Mouse (Mus musculus): ENCODE results near the gene Pabpc1l. TPM values are rescaled to one million over a fixed set of nuclear protein-coding genes. Genes with fewer than 3 reads are reported as not detected.
"Not testable (repeated sequence)": the region's sequence is repeated elsewhere in the genome, so short reads cannot be mapped to it uniquely, and the experiment has no call there.

The Pabpc1l gene
- polyA plus RNA-seq, 1 experiment from 2014 or later: 2.8 TPM

DNA sequence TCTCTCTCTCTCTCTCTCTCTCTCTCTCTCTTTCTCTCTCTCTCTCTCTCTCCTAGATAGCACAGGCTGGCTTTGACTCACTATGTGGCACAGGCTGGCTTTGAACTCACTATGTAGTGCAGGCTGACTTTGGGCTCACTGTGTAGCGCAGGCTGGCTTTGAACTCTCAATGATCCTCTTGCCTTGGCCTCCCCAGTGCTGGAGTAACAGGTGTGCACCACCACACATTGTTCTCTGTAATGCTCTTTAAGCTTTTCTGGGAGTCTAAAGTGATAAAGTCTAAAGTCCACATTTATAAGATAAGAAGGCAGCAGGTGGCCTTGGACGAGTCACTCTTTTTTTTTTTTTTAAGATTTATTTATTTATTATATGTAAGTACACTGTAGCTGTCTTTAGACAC, 16.3 kb downstream of the Pabpc1l start:
- DNase-seq (ENCODE audit: low spot score): no peak
- Histone ChIP-seq H3K4me2 (ENCODE audit: low read depth, severe bottlenecking) (no peak overlapping the region), H3K27ac (replicated peaks; ENCODE audit: low read depth, low read length) (no peak overlapping the region), H3K4me3 (ENCODE audit: low read depth, low read length) (no peak overlapping the region), H3K9ac (ENCODE audit: low read length) (no peak overlapping the region), H3K4me1 (ENCODE audit: control insufficient read depth, insufficient read depth, low read length) (no peaks in the 10 kb centered on the region), H3K27me3 (ENCODE audit: control insufficient read depth, insufficient read depth, low read length) (no peaks in the 10 kb centered on the region), H3K36me3 (ENCODE audit: control insufficient read depth, insufficient read depth, low read length) (no peaks in the 10 kb centered on the region), H3K9me3 (ENCODE audit: control insufficient read depth, low read length) (no peaks in the 10 kb centered on the region)
- WGBS: 83% methylated on average over 2 of the region's 2 CpGs
- no peak for ATAC-seq (ENCODE audit: insufficient number of reproducible peaks, low FRiP score, low TSS enrichment, low read depth)

DNA sequence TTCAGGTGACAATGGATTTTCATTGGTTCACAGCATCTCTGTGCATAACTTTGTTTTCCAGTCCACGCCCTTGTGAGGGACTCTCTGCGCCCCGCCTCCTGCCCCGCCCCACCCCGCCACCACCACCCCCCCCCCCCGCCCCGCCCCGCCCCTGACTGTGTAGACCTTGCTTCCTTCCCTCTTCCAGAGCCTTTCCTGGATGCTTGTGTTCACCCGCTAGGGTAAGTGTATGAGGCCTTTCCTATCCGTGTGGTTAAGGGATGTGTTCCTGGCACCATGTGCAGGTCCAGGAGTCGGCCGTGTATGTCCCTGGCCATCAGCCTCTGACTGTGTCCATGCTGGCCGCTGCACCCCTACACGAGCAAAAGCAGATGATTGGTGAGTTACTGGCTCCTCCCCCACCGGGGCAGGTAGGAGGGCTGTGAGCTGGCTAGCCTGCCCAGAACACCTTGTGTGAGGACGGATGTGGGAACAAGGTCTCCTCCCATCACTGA, 22.0 kb downstream of the Pabpc1l start:
- H3K27ac ChIP-seq (replicated peaks; ENCODE audit: low read depth, low read length): no peak overlapping the region
- ATAC-seq (ENCODE audit: insufficient number of reproducible peaks, low FRiP score, low TSS enrichment, low read depth) (peak; percentile 44; the same call in 1 of the 2 replicates), DNase-seq (ENCODE audit: low spot score) (peak; percentile 57)
- H3K4me2 ChIP-seq (ENCODE audit: low read depth, severe bottlenecking): peak overlapping the region; percentile 47
- no peak overlapping the region; the same call in 1 of the 2 replicates for H3K9ac ChIP-seq (ENCODE audit: low read length)
- H3K4me3 ChIP-seq (ENCODE audit: low read depth, low read length): peak overlapping the region; percentile 15; the same call in 1 of the 2 replicates
- 4% methylated on average over 11 of the region's 16 CpGs for WGBS
- H3K9me3 ChIP-seq (ENCODE audit: control insufficient read depth, low read length): no peaks in the 10 kb centered on the region
- H3K27me3 ChIP-seq (ENCODE audit: control insufficient read depth, insufficient read depth, low read length): no peaks in the 10 kb centered on the region
- H3K36me3 ChIP-seq (ENCODE audit: control insufficient read depth, insufficient read depth, low read length): no peaks in the 10 kb centered on the region; the same call in 1 of the 2 replicates
- no peaks in the 10 kb centered on the region for H3K4me1 ChIP-seq (ENCODE audit: control insufficient read depth, insufficient read depth, low read length)

DNA sequence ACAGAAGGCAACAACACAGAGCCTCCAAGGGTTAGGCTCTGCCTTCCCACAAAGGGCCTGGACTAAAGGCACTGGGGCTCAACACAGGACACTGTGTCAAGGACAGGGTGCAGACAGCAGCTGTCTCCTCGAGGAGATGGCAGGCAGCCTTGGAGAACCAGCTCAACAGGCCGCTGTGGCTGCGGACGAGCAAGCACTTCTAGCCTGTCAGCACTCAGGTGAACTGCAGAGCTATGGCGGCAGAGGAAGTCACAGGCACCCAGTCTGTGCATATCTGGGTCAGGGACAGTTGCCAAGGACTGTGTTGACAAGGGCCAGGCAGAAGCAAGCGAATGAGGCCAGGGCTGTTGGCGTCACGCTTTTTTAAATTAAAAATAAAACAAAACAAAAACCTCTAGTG, 28.5 kb downstream of the Pabpc1l start:
- H3K9me3 ChIP-seq (ENCODE audit: control insufficient read depth, low read length): no peaks in the 10 kb centered on the region
- H3K4me3 ChIP-seq (ENCODE audit: low read depth, low read length): no peak overlapping the region
- no peak for ATAC-seq (ENCODE audit: insufficient number of reproducible peaks, low FRiP score, low TSS enrichment, low read depth)
- H3K4me1 ChIP-seq (ENCODE audit: control insufficient read depth, insufficient read depth, low read length): no peaks in the 10 kb centered on the region
- no peaks in the 10 kb centered on the region for H3K27me3 ChIP-seq (ENCODE audit: control insufficient read depth, insufficient read depth, low read length)
- DNase-seq (ENCODE audit: low spot score): no peak
- peaks cover 11% of the 10 kb centered on the region; the same call in 1 of the 2 replicates for H3K36me3 ChIP-seq (ENCODE audit: control insufficient read depth, insufficient read depth, low read length)
- no peak overlapping the region for H3K27ac ChIP-seq (replicated peaks; ENCODE audit: low read depth, low read length)
- H3K4me2 ChIP-seq (ENCODE audit: low read depth, severe bottlenecking): no peak overlapping the region
- H3K9ac ChIP-seq (ENCODE audit: low read length): no peak overlapping the region
- 98% methylated on average over 8 of the region's 8 CpGs for WGBS

DNA sequence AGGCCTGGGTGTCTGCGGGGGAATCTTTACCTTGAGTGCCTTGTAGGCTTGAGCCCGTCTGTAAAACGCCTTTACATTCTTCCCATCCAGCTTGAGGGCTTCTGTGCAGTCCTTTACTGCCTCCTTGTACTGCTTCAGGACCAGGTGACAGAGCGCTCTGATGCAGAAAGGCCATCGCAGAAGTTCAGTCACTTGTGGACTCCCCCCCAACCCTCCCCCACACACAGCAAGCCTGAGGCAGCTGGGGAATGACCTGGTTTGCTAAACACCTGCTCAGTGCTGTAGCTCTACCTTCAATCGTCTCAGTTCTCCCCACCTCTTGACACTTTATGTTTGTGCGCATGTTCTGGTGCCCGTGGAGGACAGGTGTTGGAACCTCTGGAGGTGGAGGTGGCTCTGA, 29.4 kb downstream of the Pabpc1l start:
- no peaks in the 10 kb centered on the region for H3K4me1 ChIP-seq (ENCODE audit: control insufficient read depth, insufficient read depth, low read length)
- H3K27me3 ChIP-seq (ENCODE audit: control insufficient read depth, insufficient read depth, low read length): no peaks in the 10 kb centered on the region
- H3K4me3 ChIP-seq (ENCODE audit: low read depth, low read length): no peak overlapping the region
- H3K36me3 ChIP-seq (ENCODE audit: control insufficient read depth, insufficient read depth, low read length): peaks cover 12% of the 10 kb centered on the region; the same call in 1 of the 2 replicates
- H3K27ac ChIP-seq (replicated peaks; ENCODE audit: low read depth, low read length): no peak overlapping the region
- DNase-seq (ENCODE audit: low spot score): no peak
- H3K4me2 ChIP-seq (ENCODE audit: low read depth, severe bottlenecking): no peak overlapping the region; the same call in 1 of the 2 replicates
- WGBS: 93% methylated on average over 8 of the region's 8 CpGs
- ATAC-seq (ENCODE audit: insufficient number of reproducible peaks, low FRiP score, low TSS enrichment, low read depth): no peak
- no peaks in the 10 kb centered on the region for H3K9me3 ChIP-seq (ENCODE audit: control insufficient read depth, low read length)
- no peak overlapping the region for H3K9ac ChIP-seq (ENCODE audit: low read length)

DNA sequence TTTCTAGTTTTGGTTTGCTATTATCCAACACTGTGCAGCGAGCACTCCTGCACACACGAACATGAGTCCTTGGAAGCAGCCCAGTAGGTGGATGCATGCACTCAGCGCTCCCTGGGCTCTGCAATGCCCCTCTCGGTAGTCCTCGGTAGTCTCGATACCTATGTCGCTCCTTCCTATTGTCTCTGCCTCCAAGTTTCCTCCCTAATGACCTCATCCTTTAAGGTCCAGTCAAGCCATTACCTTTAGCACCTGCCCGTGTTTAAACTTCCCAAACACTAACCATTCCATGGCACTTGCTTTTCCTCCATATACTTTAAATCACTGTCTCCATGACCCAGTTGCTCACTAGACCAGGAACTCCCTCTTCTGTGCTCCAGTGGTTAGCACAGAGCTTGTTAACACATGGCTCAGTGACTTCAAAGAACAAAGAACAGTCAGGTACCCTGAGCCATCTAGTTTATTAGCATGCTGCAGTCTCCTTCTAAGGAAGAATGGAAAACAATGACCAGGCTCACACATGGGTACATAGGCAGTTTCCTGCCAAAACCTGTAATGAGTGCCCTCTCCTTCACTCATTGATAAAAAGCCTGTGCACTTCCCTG, 34.5 kb downstream of the Pabpc1l start:
- Histone ChIP-seq H3K36me3 (ENCODE audit: control insufficient read depth, insufficient read depth, low read length) (peaks cover 21% of the 10 kb centered on the region; the same call in 1 of the 2 replicates), H3K27ac (replicated peaks; ENCODE audit: low read depth, low read length) (no peak overlapping the region), H3K9ac (ENCODE audit: low read length) (no peak overlapping the region), H3K4me3 (ENCODE audit: low read depth, low read length) (no peak overlapping the region), H3K4me1 (ENCODE audit: control insufficient read depth, insufficient read depth, low read length) (no peaks in the 10 kb centered on the region), H3K27me3 (ENCODE audit: control insufficient read depth, insufficient read depth, low read length) (no peaks in the 10 kb centered on the region), H3K4me2 (ENCODE audit: low read depth, severe bottlenecking) (no peak overlapping the region), H3K9me3 (ENCODE audit: control insufficient read depth, low read length) (no peaks in the 10 kb centered on the region)
- DNase-seq (ENCODE audit: low spot score) (no peak), ATAC-seq (ENCODE audit: insufficient number of reproducible peaks, low FRiP score, low TSS enrichment, low read depth) (no peak)
- WGBS: 88% methylated on average over 8 of the region's 8 CpGs

DNA sequence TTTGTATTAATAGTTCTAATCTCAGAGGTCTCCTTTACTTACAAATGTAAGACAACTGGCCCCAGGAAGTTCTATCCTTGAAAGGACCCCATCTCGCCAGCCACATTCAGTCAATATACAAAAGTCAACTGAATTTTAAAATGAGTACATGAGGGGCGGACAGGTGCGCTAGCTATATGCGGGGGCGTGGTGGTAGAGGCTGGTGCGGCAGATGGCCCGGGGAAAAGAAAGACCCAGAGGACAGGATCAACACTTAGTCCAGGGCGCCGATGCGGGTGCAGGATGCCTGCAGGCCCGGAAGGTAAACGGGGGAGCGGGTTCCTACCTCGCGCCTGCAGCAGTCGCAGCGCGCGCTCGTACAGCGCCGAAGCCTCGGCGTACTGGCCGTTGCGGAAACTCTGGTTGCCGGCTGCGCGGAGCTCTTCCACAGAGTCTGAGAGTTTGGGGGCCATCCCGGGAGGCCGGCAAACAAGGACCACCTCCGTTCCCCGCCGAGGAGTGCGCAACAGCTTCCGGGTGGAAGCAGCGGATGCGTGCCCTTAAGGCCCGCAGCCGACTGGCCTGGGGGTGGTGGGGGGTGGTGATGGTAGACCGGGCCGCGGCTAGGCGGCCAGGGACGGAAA, 45.0 kb downstream of the Pabpc1l start, which contains the start of gene Stk4:
Stk4 (plus strand) TSS at position 181 of the 623 bp plus-strand sequence.
- peaks cover 2% of the 10 kb centered on the region; the same call in 1 of the 2 replicates for H3K36me3 ChIP-seq (ENCODE audit: control insufficient read depth, insufficient read depth, low read length)
- DNase-seq (ENCODE audit: low spot score): peak; percentile 59
- no peaks in the 10 kb centered on the region for H3K27me3 ChIP-seq (ENCODE audit: control insufficient read depth, insufficient read depth, low read length)
- no peak for ATAC-seq (ENCODE audit: insufficient number of reproducible peaks, low FRiP score, low TSS enrichment, low read depth)
- 0% methylated on average over 45 of the region's 45 CpGs for WGBS
- peak within 1 kb of the TSS; percentile 79 for H3K9ac ChIP-seq (ENCODE audit: low read length)
- H3K4me2 ChIP-seq (ENCODE audit: low read depth, severe bottlenecking): peak within 1 kb of the TSS; percentile 64
- H3K9me3 ChIP-seq (ENCODE audit: control insufficient read depth, low read length): no peaks in the 10 kb centered on the region
- H3K4me3 ChIP-seq (ENCODE audit: low read depth, low read length): peak within 1 kb of the TSS; percentile 97
- peaks cover 16% of the 10 kb centered on the region; the same call in 1 of the 2 replicates for H3K4me1 ChIP-seq (ENCODE audit: control insufficient read depth, insufficient read depth, low read length)
- peak within 1 kb of the TSS; percentile 61; the same call in 1 of the 2 replicates for H3K27ac ChIP-seq (replicated peaks; ENCODE audit: low read depth, low read length)

DNA sequence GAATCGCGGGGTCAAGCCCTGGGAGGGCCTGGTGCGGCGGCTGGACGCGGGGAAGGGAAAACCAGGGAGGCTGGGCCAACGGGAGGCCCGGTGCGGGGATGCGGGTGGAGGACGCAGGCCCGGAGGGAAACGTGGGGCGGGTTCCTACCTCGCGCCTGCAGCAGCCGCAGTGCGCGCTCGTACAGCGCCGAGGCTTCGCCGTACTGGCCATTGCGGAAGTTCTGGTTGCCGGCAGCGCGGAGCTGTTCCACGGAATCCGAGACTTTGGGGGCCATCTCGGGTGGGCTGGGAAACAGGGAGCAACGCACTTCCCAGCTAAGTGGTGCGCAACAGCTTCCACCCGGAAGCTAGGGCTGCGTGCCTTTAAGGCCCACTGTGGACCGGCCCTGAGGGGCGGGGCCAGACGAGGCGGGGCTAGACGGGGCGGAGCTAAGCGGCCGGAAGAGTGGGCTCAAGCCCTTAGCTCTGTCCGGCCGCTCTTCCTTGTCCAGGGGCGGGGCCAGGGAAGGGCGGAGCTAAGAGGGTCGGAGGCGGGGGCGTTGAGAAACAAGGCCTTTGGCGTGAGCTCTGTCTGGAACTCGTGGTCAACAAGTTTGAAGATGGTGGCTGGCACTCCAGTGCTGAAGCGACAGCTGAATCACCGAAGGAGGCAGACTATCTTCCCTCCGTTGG, 45.7 kb downstream of the Pabpc1l start, which contains the start of gene Tomm34:
Tomm34 (minus strand) TSS at position 405 of the 672 bp plus-strand sequence.
- Histone ChIP-seq H3K9ac (ENCODE audit: low read length) (peak within 1 kb of the TSS; percentile 79), H3K27me3 (ENCODE audit: control insufficient read depth, insufficient read depth, low read length) (no peaks in the 10 kb centered on the region), H3K36me3 (ENCODE audit: control insufficient read depth, insufficient read depth, low read length) (no peaks in the 10 kb centered on the region), H3K4me2 (ENCODE audit: low read depth, severe bottlenecking) (peak within 1 kb of the TSS; percentile 64), H3K4me1 (ENCODE audit: control insufficient read depth, insufficient read depth, low read length) (peaks cover 17% of the 10 kb centered on the region; the same call in 1 of the 2 replicates), H3K27ac (replicated peaks; ENCODE audit: low read depth, low read length) (peak within 1 kb of the TSS; percentile 61; the same call in 1 of the 2 replicates), H3K4me3 (ENCODE audit: low read depth, low read length) (peak within 1 kb of the TSS; percentile 97), H3K9me3 (ENCODE audit: control insufficient read depth, low read length) (no peaks in the 10 kb centered on the region)
- WGBS: 1% methylated on average over 54 of the region's 55 CpGs
- DNase-seq (ENCODE audit: low spot score) (peak; percentile 98), ATAC-seq (ENCODE audit: insufficient number of reproducible peaks, low FRiP score, low TSS enrichment, low read depth) (peak; percentile 95)

DNA sequence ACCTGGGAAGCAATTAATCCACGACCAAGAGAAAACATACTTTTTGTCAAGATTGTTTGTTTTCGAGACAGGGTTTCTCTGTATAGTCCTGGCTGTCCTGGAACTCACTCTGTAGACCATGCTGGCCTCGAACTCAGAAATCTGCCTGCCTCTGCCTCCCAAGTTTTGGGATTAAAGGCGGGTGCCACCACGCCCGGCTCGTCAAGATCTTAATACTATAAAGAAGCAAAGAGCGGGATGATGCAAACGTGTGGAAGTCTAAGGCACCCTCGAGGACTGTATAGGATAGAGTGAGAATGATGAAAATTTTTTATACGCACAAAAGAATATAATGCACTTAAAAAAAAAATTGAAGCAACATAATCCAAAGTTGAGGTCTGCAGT, 46.2 kb downstream of the Pabpc1l start:
- 75% methylated on average over 11 of the region's 11 CpGs for WGBS
- ATAC-seq (ENCODE audit: insufficient number of reproducible peaks, low FRiP score, low TSS enrichment, low read depth): 0 out of 2 replicates have a peak, but pooled peaks have one; percentile 5
- H3K9ac ChIP-seq (ENCODE audit: low read length); H3K9me3 ChIP-seq (ENCODE audit: control insufficient read depth, low read length); H3K4me2 ChIP-seq (ENCODE audit: low read depth, severe bottlenecking); H3K27me3 ChIP-seq (ENCODE audit: control insufficient read depth, insufficient read depth, low read length); H3K27ac ChIP-seq (replicated peaks; ENCODE audit: low read depth, low read length); H3K36me3 ChIP-seq (ENCODE audit: control insufficient read depth, insufficient read depth, low read length); DNase-seq (ENCODE audit: low spot score); H3K4me3 ChIP-seq (ENCODE audit: low read depth, low read length): not testable (repeated sequence)
- H3K4me1 ChIP-seq (ENCODE audit: control insufficient read depth, insufficient read depth, low read length): peaks cover 17% of the 10 kb centered on the region; the same call in 1 of the 2 replicates
